Mouse (Mus musculus) E14TG2a.4 (cell line): ENCODE data around the gene Tomm40.

ENCODE experiments used
- CTCF ChIP-seq: conservative IDR thresholded peaks from 2 replicates; pipeline ENCODE4 v1.5.1; 2014; ENCODE audit warnings: low read length
- NANOG ChIP-seq: IDR thresholded peaks from 2 replicates; pipeline ENCODE4 v1.6.1; 2014; ENCODE audit warnings: borderline replicate concordance, low read length, mixed read lengths

GRCm38 (mm10) chr7:19680702-19681101 is 34.5 kb downstream of the Tomm40 start:
- TF ChIP-seq CTCF (no peak), NANOG (no peak)
